Mouse (Mus musculus) testis, adult 2 months (tissue): Measurements from ENCODE around the gene Synpo2. TPM values are rescaled to one million over a fixed set of nuclear protein-coding genes. Genes with fewer than 3 reads are reported as not detected.

Experiments
- H3K27ac ChIP-seq: fragments of 200-500 bp; 2 replicates; pipeline ENCODE4 v1.5.1; 2012; ENCODE audit warnings: low read depth, low read length; ENCODE audit not compliant: control insufficient read depth, insufficient read depth
- H3K27me3 ChIP-seq: fragments of 200-500 bp; 2 replicates; pipeline ENCODE4 v1.6.1; 2012; ENCODE audit warnings: mild to moderate bottlenecking, low read length, moderate library complexity; ENCODE audit not compliant: control insufficient read depth, insufficient read depth
- H3K36me3 ChIP-seq: fragments of 200-500 bp; 2 replicates; pipeline ENCODE4 v1.6.1; 2012; ENCODE audit warnings: mild to moderate bottlenecking, low read length; ENCODE audit not compliant: control insufficient read depth, insufficient read depth
- H3K4me1 ChIP-seq: fragments of 200-500 bp; 2 replicates; pipeline ENCODE4 v1.6.1; 2012; ENCODE audit warnings: low read length; ENCODE audit not compliant: control insufficient read depth, insufficient read depth
- H3K4me3 ChIP-seq: fragments of 200-500 bp; 2 replicates; pipeline ENCODE4 v1.5.1; 2012; ENCODE audit warnings: low read depth, mild to moderate bottlenecking, low read length, moderate library complexity, mixed read lengths; ENCODE audit not compliant: control insufficient read depth
- CTCF ChIP-seq: fragments of 200-500 bp; IDR thresholded peaks from 2 replicates; pipeline ENCODE4 v1.5.1; 2012; ENCODE audit warnings: low read depth, mild to moderate bottlenecking, inconsistent platforms, low read length, moderate library complexity; ENCODE audit not compliant: control insufficient read depth, insufficient read depth, insufficient replicate concordance
- POLR2A ChIP-seq: fragments of 200-500 bp; IDR thresholded peaks from 2 replicates; pipeline ENCODE4 v1.6.1; 2012; ENCODE audit warnings: low read depth, mild to moderate bottlenecking, inconsistent platforms, low read length, moderate library complexity; ENCODE audit not compliant: control insufficient read depth
- polyA plus RNA-seq: library from polyadenylated mRNA; depleted of rRNA; stranded (reverse); fragments of >200 nt; gene quantifications from 2 replicates; pipeline ENCODE4 v1.2.3, GENCODE M21; 2012

Gene Synpo2
- polyA plus RNA-seq, 1 experiment, result 0.73 TPM

DNA sequence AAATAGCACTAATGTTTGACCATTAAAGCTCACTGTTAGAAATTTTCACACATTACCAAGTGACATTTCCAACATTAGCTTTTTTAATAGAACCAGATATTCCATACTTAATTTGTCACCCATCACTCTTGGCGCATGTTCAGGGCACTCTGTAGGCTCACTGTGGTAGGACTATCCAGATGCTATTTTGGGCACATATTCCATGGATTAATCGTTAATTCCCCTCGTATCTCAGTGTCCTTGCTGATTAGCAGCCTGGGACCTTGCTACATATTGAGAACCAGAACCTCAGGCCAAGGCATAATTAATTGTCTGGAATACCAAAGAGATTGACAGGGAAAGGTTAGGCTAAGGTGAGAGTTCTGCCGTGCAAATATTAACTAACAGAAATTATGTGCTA, 22.8 kb upstream of the Synpo2 start:
- Histone ChIP-seq H3K36me3 (no peaks in the 10 kb centered on the region), H3K27ac (no peak overlapping the region), H3K27me3 (no peaks in the 10 kb centered on the region), H3K4me1 (no peaks in the 10 kb centered on the region), H3K4me3 (no peak overlapping the region)
- TF ChIP-seq CTCF (no peak), POLR2A (no peak)

DNA sequence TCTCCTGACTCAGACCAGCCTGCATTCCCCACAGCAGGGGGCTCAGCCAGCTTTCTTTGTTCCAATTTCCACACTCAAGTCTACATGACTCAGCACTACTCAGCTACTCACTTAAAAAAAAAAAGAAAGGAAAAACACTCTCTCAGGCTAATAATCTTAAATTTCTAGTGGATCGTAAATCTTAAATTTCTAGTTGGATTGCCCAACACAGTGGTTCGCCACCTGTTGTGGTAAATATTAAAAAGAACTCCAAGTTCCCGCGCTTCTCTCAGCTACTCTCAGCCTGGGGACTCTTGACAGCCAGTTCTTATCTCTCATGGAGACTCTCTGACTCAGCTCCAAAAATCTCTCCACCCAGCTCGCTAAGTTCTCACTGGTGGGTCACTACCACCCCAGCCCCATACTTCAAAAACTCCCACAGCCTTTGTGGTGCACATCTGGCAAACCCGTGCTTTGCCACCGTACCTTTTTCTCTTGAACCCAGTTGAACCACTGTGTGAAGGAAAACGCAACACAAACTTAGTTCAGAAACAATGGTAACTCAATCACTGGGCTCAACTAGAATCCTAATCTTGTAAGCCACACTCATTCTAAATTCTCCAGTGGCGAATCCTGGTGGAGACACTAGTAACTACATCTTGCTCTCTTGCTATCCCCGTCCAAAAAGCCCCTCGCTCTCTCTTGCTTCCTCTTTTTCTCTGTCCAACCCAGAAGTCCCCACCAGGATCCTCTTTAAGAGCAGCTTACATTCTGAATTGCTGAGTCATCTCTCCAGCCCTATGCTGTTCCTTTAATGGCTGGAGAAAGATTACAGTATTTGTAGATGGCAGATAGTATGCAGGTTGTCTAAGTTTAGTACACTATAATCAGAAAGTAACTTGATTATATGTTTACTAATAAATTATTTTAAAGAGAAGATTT, 20.5 kb upstream of the Synpo2 start:
- Histone ChIP-seq H3K36me3 (no peaks in the 10 kb centered on the region), H3K27ac (no peak overlapping the region), H3K4me1 (no peaks in the 10 kb centered on the region), H3K4me3 (no peak overlapping the region), H3K27me3 (no peaks in the 10 kb centered on the region)
- TF ChIP-seq POLR2A (no peak), CTCF (no peak)

DNA sequence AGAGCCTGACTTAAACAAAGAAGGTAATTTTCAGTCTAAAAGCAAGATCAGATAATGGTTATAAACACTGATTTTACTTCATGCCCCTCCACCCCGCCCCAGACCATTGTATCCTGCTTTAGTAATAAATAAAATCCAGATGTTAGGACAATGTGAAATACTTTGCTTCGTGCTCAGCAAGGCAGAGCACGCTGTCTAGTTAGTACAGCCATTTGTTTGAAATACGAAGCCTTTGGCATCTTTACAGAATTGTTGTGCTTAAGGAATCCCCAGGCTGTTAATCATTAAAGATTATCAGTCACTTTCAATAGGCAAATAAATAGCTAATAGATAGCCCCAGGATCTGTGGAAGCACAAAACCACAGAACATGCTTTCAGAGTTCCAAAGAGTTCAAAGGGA, 9.7 kb upstream of the Synpo2 start:
- H3K27ac ChIP-seq, result no peak overlapping the region
- no peaks in the 10 kb centered on the region for H3K4me1 ChIP-seq
- no peak overlapping the region for H3K4me3 ChIP-seq
- TF ChIP-seq POLR2A, result no peak
- TF ChIP-seq CTCF, result no peak
- H3K27me3 ChIP-seq, result no peaks in the 10 kb centered on the region
- no peaks in the 10 kb centered on the region for H3K36me3 ChIP-seq

DNA sequence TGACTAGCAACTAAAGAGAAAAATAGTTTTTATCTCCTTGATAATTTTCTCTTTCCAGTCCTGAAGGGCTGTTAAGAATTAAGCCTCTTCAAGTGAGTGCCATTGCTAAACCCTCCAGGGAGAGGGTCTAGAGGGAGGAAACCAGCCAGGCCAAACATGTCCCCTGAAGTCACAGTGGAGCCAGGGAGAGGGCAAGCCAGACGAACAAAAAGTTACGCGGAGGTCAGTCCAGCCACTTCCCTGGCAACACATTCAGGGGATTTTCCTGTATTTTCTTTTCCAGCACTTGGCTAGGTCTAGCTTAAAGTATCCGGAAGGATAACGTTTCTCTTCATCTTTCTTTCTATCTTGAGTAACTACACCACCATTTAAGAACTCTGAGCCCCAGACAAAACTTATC, 8.4 kb upstream of the Synpo2 start:
- no peaks in the 10 kb centered on the region for H3K27me3 ChIP-seq
- no peak overlapping the region for H3K27ac ChIP-seq
- TF ChIP-seq POLR2A (no peak), CTCF (no peak)
- H3K36me3 ChIP-seq, result no peaks in the 10 kb centered on the region
- no peak overlapping the region for H3K4me3 ChIP-seq
- H3K4me1 ChIP-seq, result no peaks in the 10 kb centered on the region

DNA sequence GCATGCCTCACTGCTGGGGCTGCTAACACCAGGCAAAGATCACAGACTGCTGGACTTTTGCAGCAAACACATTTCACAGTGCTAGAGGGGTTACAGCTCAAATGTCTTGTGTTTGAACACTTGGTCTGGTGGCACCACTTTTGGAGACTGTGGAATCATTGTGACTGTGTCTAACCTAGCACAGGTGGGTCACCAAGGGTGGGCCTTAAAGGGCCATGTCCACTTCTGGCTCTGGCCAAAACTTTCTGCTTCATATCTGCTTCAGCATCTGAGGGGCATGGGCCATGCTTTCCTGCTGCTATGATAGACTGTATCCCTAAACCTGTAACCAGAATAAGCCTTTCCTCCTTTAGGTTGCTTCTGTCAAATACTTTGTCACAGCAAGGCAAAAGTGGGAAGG, 1.5 kb upstream of the Synpo2 start:
- Histone ChIP-seq H3K36me3 (no peaks in the 10 kb centered on the region), H3K4me3 (no peak overlapping the region), H3K27ac (no peak overlapping the region), H3K4me1 (peaks cover 5% of the 10 kb centered on the region), H3K27me3 (no peaks in the 10 kb centered on the region)
- TF ChIP-seq CTCF (no peak), POLR2A (no peak)

DNA sequence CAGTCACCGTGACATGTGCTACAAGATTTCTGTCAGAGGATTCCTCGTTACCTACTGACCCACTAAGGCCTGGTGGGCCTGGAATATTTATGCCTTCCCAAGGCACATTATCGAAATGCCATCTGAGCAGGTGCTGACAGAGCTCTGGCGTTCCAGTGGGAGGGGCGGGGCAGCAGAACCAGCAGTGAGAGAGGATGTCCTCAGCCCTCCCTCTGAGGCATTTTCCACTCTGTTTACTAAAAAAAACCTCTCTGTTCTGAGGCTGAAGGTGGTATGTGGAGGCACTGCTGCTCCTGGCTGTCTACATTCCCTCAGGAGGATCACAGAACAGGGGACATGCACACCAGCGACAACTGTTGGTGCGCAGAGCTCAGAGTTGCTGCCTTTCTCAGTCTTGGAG, 1.1 kb upstream of the Synpo2 start:
- Histone ChIP-seq H3K27me3 (no peaks in the 10 kb centered on the region), H3K4me3 (no peak overlapping the region), H3K27ac (no peak overlapping the region), H3K4me1 (peaks cover 5% of the 10 kb centered on the region), H3K36me3 (no peaks in the 10 kb centered on the region)
- no peak for TF ChIP-seq POLR2A
- no peak for TF ChIP-seq CTCF

DNA sequence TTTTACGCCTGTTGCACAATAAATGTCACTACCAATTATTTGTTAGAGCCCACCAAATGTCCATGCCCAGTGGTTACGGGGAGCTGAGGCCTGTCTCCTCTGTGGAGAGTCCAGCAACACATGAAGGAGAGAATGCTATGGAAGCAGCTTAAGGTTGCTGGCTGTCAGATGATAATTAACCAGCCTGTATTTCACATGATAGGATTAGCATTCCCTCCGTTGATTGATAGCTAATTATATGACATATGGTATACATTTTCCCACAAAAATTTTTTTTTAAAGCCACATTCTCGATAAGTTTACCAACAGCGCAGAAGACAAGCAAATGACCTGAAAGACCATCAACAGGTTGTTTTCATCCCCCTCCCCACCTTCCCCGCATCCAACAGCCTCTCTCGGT, 454 bp downstream of the Synpo2 start:
- Histone ChIP-seq H3K27ac (no peak overlapping the region), H3K4me3 (no peak overlapping the region; the same call in 1 of the 2 replicates)
- TF ChIP-seq POLR2A (no peak), CTCF (no peak)

More for the DNA sequence above, 454 bp downstream of the Synpo2 start:
- no peaks in the 10 kb centered on the region for H3K27me3 ChIP-seq
- peaks cover 5% of the 10 kb centered on the region for H3K4me1 ChIP-seq
- no peaks in the 10 kb centered on the region for H3K36me3 ChIP-seq
